Mouse (Mus musculus) liver, embryonic 11.5 days (tissue): ENCODE measurements around the gene Slc1a1. TPM values are rescaled to one million over a fixed set of nuclear protein-coding genes. Genes with fewer than 3 reads are reported as not detected.

Experiments
- ATAC-seq: fragments of 200-750 bp; cut with Nextera tagmentation; replicated peaks from 2 replicates; pipeline ENCODE4 v1.8.0; 2017; ENCODE audit warnings: moderate number of reproducible peaks, mild to moderate bottlenecking, moderate TSS enrichment, moderate library complexity; ENCODE audit not compliant: low FRiP score
- DNase-seq: peaks from one replicate; pipeline ENCODE4 v3.0.0-alpha.2; 2017; ENCODE audit warnings: low spot score
- H3K27ac ChIP-seq: fragments of 300-500 bp; sonication (generic); 2 replicates; pipeline ENCODE4 v1.5.1; 2014; ENCODE audit warnings: mild to moderate bottlenecking, low read depth, low read length, control low read depth
- H3K27me3 ChIP-seq: fragments of 300-500 bp; sonication (generic); replicated peaks from 2 replicates; pipeline ENCODE4 v1.6.1; 2014; ENCODE audit warnings: low read length, mixed read lengths; ENCODE audit not compliant: control insufficient read depth, insufficient read depth
- H3K36me3 ChIP-seq: fragments of 300-500 bp; sonication (generic); 2 replicates; pipeline ENCODE4 v1.6.1; 2014; ENCODE audit warnings: mild to moderate bottlenecking, low read length, moderate library complexity, mixed read lengths; ENCODE audit not compliant: control insufficient read depth, insufficient read depth
- H3K4me1 ChIP-seq: fragments of 300-500 bp; sonication (generic); replicated peaks from 2 replicates; pipeline ENCODE4 v1.6.1; 2014; ENCODE audit warnings: low read length, mixed read lengths; ENCODE audit not compliant: control insufficient read depth, insufficient read depth
- H3K4me2 ChIP-seq: fragments of 300-500 bp; sonication (generic); 2 replicates; pipeline ENCODE4 v1.6.1; 2014; ENCODE audit warnings: mild to moderate bottlenecking, control low read depth, moderate library complexity
- H3K4me3 ChIP-seq: fragments of 300-500 bp; sonication (generic); 2 replicates; pipeline ENCODE4 v1.5.1; 2014; ENCODE audit warnings: low read depth, low read length, control low read depth
- H3K9ac ChIP-seq: fragments of 300-500 bp; sonication (generic); 2 replicates; pipeline ENCODE4 v1.6.1; 2014; ENCODE audit warnings: low read depth, low read length, control low read depth
- H3K9me3 ChIP-seq: fragments of 300-500 bp; sonication (generic); 2 replicates; pipeline ENCODE4 v1.6.1; 2016; ENCODE audit warnings: low read length, inconsistent platforms, mixed read lengths; ENCODE audit not compliant: control insufficient read depth
- WGBS: fragments of 180-500 bp; shearing (Covaris S2); extraction: QIAGEN DNeasy Blood & Tissue Kit; methylation state at CpG from one replicate; pipeline ENCODE4 v1.1.7; 2014; 5-methylcytosine and 5-hydroxymethylcytosine counted together
- polyA plus RNA-seq: library from polyadenylated mRNA; unstranded; fragments of >200 nt; fragmentation: Nextera tagmentation; extraction: Ambion mirVana; gene quantifications from 2 replicates; pipeline ENCODE4 v1.2.1, GENCODE M21; 2014

The Slc1a1 gene
- polyA plus RNA-seq, 1 experiment from 2014 or later: 0.05 TPM

- Histone ChIP-seq H3K36me3 (no peaks in the 10 kb centered on the region), H3K4me3 (no peak overlapping the region), H3K4me2 (no peak overlapping the region), H3K9ac (no peak overlapping the region), H3K9me3 (no peaks in the 10 kb centered on the region), H3K4me1 (no peaks in the 10 kb centered on the region), H3K27me3 (no peaks in the 10 kb centered on the region), H3K27ac (no peak overlapping the region)
- no peak for DNase-seq
- no peak for ATAC-seq
- 92% methylated on average over 1 of the region's 1 CpGs for WGBS
Measured at GRCm38 (mm10) chr19:28865501-28865900, 30.7 kb downstream of the Slc1a1 start.

GRCm38 (mm10) chr19:28869251-28869855 is 34.5 kb downstream of the Slc1a1 start:
- H3K36me3 ChIP-seq: no peaks in the 10 kb centered on the region
- H3K27ac ChIP-seq: no peak overlapping the region
- WGBS: 84% methylated on average over 6 of the region's 6 CpGs
- no peaks in the 10 kb centered on the region for H3K27me3 ChIP-seq
- ATAC-seq (no peak), DNase-seq (no peak)
- no peak overlapping the region for H3K9ac ChIP-seq
- no peak overlapping the region for H3K4me2 ChIP-seq
- no peaks in the 10 kb centered on the region for H3K9me3 ChIP-seq
- H3K4me1 ChIP-seq: no peaks in the 10 kb centered on the region
- H3K4me3 ChIP-seq: no peak overlapping the region

- H3K27ac ChIP-seq: no peak overlapping the region
- 73% methylated on average over 2 of the region's 2 CpGs for WGBS
- no peak for ATAC-seq
- no peak for DNase-seq
- H3K4me2 ChIP-seq: no peak overlapping the region
- H3K4me1 ChIP-seq: no peaks in the 10 kb centered on the region
- no peak overlapping the region for H3K9ac ChIP-seq
- no peaks in the 10 kb centered on the region for H3K9me3 ChIP-seq
- H3K4me3 ChIP-seq: no peak overlapping the region
- H3K36me3 ChIP-seq: no peaks in the 10 kb centered on the region
- no peaks in the 10 kb centered on the region for H3K27me3 ChIP-seq
Measured at GRCm38 (mm10) chr19:28870351-28870750, 35.5 kb downstream of the Slc1a1 start.

- ATAC-seq: no peak
Measured at GRCm38 (mm10) chr19:28879476-28879875, 44.6 kb downstream of the Slc1a1 start.

GRCm38 (mm10) chr19:28883126-28883525 is 48.3 kb downstream of the Slc1a1 start:
- no peaks in the 10 kb centered on the region for H3K27me3 ChIP-seq
- no peak overlapping the region for H3K4me3 ChIP-seq
- H3K4me1 ChIP-seq: no peaks in the 10 kb centered on the region
- WGBS: 45% methylated on average over 1 of the region's 1 CpGs
- H3K9me3 ChIP-seq: no peaks in the 10 kb centered on the region
- no peak overlapping the region for H3K9ac ChIP-seq
- no peak overlapping the region for H3K4me2 ChIP-seq
- no peaks in the 10 kb centered on the region for H3K36me3 ChIP-seq
- DNase-seq: no peak
- no peak for ATAC-seq
- no peak overlapping the region for H3K27ac ChIP-seq

More at GRCm38 (mm10) chr19:28879476-28879875, 44.6 kb downstream of the Slc1a1 start:
- no peaks in the 10 kb centered on the region for H3K9me3 ChIP-seq
- no peaks in the 10 kb centered on the region for H3K36me3 ChIP-seq
- no peak overlapping the region for H3K4me2 ChIP-seq
- 78% methylated on average over 2 of the region's 2 CpGs for WGBS
- no peak overlapping the region for H3K27ac ChIP-seq
- no peak overlapping the region for H3K4me3 ChIP-seq
- no peak for DNase-seq
- H3K4me1 ChIP-seq: no peaks in the 10 kb centered on the region
- no peak overlapping the region for H3K9ac ChIP-seq
- no peaks in the 10 kb centered on the region for H3K27me3 ChIP-seq

GRCm38 (mm10) chr19:28888496-28888895 is 53.6 kb downstream of the Slc1a1 start:
- H3K4me2 ChIP-seq: no peak overlapping the region
- no peak overlapping the region for H3K9ac ChIP-seq
- no peaks in the 10 kb centered on the region for H3K36me3 ChIP-seq
- WGBS: 65% methylated on average over 1 of the region's 1 CpGs
- no peaks in the 10 kb centered on the region for H3K4me1 ChIP-seq
- H3K9me3 ChIP-seq: no peaks in the 10 kb centered on the region
- no peak overlapping the region for H3K4me3 ChIP-seq
- ATAC-seq: no peak
- no peak overlapping the region for H3K27ac ChIP-seq
- no peaks in the 10 kb centered on the region for H3K27me3 ChIP-seq
- no peak for DNase-seq

- Histone ChIP-seq H3K4me3 (no peak overlapping the region), H3K36me3 (no peaks in the 10 kb centered on the region), H3K4me1 (no peaks in the 10 kb centered on the region), H3K27ac (no peak overlapping the region), H3K9ac (no peak overlapping the region), H3K27me3 (no peaks in the 10 kb centered on the region), H3K4me2 (no peak overlapping the region), H3K9me3 (no peaks in the 10 kb centered on the region)
- DNase-seq (no peak), ATAC-seq (no peak)
- WGBS: 65% methylated on average over 2 of the region's 3 CpGs
Measured at GRCm38 (mm10) chr19:28889251-28889650, 54.4 kb downstream of the Slc1a1 start.

GRCm38 (mm10) chr19:28891238-28891637 is 56.4 kb downstream of the Slc1a1 start:
- Histone ChIP-seq H3K27ac (no peak overlapping the region), H3K27me3 (no peaks in the 10 kb centered on the region), H3K36me3 (no peaks in the 10 kb centered on the region), H3K4me2 (no peak overlapping the region), H3K4me1 (no peaks in the 10 kb centered on the region), H3K9ac (no peak overlapping the region), H3K4me3 (no peak overlapping the region), H3K9me3 (no peaks in the 10 kb centered on the region)
- DNase-seq (no peak), ATAC-seq (no peak)
- WGBS: 58% methylated on average over 5 of the region's 5 CpGs

- no peak overlapping the region for H3K27ac ChIP-seq
- no peak overlapping the region for H3K4me3 ChIP-seq
- DNase-seq (no peak), ATAC-seq (no peak)
- H3K27me3 ChIP-seq: no peaks in the 10 kb centered on the region
- H3K9ac ChIP-seq: no peak overlapping the region
- no peaks in the 10 kb centered on the region for H3K36me3 ChIP-seq
- H3K4me2 ChIP-seq: no peak overlapping the region
- no peaks in the 10 kb centered on the region for H3K9me3 ChIP-seq
- H3K4me1 ChIP-seq: no peaks in the 10 kb centered on the region
- 97% methylated on average over 1 of the region's 1 CpGs for WGBS
Measured at GRCm38 (mm10) chr19:28891864-28892263, 57.0 kb downstream of the Slc1a1 start.
